Mouse (Mus musculus): Measurements from ENCODE around the gene Dll3.

DNA sequence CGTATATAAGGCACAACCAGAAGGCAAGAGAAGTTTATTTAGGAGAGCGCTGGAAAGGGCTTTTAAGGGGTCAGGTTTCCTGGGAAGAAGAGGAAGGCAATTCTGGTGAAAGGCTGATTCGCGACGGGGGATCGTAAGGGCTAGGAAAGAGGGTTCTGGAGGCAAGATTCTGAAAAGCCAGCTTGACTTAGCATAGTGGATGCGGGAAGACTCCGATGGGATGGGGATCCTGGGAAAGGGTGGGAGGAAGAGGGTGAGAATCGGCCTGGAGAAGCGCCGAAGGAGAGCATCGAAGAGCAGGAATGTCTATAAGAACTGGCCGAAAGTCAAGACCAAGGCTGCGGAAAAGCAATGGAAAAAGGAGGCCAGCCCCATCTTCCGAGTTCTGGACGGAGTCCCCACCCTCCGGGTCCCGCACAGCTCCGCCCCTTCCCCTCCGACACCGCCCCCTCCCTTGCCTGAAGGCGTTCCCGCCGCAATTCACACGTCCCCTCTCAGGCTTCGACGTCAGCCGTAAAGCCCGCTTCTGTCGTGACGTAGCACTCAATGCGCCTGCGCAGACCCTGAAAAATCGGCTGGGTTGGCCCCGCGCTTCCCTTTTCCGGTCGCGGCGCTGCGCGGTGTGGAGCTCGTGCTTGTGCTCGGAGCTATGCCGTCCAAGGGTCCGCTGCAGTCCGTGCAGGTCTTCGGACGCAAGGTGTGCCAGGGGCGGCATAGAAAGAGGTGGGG is 48.3 kb upstream of the Dll3 start, which contains the start of gene Rps16:
- TF ChIP-seq POLR2A (IDR thresholded peaks at IDR 0.05; ENCODE audit: low read depth, low read length) (no peak; the same call in 1 of the 2 replicates), CTCF (IDR thresholded peaks at IDR 0.05; ENCODE audit: extremely low read depth, insufficient read length, insufficient replicate concordance, low read depth, low read length) (no peak)
